Mouse (Mus musculus) olfactory bulb, adult 2 months (tissue): ENCODE results near the gene Grb14.

ENCODE experiments used
- CTCF ChIP-seq: fragments of 200-500 bp; IDR thresholded peaks from 2 replicates; pipeline ENCODE4 v1.5.1; 2012; ENCODE audit warnings: low read depth, mild to moderate bottlenecking, low read length, moderate library complexity; ENCODE audit not compliant: insufficient read depth
- POLR2A ChIP-seq: fragments of 200-500 bp; IDR thresholded peaks from 2 replicates; pipeline ENCODE4 v1.6.1; 2012; ENCODE audit warnings: mild to moderate bottlenecking, low read depth, low read length, moderate library complexity; ENCODE audit not compliant: insufficient read depth

GRCm38 (mm10) chr2:65003433-65003832, 21.4 kb downstream of the Grb14 start:
- TF ChIP-seq CTCF = no peak
- no peak for TF ChIP-seq POLR2A
